Mouse (Mus musculus): Measurements from ENCODE around the gene Fgfr2.

DNA sequence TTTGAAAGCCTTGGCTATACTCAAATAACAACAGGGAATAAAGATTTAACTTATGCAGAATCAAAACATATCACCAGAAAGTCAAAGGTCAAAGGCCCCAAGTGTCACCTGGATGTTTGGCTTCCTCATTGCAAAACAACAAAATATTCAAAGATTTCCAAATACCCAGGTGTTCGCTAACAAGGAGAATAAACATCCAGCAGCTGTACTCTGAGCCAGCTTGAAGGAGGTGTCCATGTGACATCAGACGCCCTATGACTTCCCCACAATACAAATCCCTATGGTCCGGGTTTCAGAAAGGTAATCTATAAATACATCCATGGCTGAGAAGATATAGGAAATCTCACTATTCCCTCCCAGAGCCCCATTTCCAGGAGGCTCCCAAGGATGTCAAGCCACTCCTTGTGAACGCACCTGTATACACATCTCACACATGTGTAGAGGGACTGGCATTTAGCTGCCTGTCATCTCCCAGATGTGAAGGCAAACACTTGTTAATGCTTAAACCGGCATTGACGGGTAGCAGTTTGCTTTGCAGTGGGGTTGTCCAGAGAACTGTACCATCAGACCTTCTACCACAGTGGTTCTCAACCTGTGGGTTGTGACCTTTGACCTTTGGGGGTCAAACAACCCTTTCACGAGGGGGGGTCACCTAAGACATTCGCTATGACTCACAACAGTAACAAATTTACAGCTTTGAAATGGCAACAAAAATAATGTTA is 2900.4 kb downstream of the Fgfr2 start:
- TF ChIP-seq POLR2A (IDR thresholded peaks at IDR 0.05; ENCODE audit: insufficient read length, low read depth) = no peak
- no peak for TF ChIP-seq CEBPB (IDR thresholded peaks at IDR 0.05; ENCODE audit: insufficient read depth, poor library complexity, severe bottlenecking)
- TF ChIP-seq MAX (IDR thresholded peaks at IDR 0.05; ENCODE audit: low read depth) = no peak
- TF ChIP-seq TCF3 (IDR thresholded peaks at IDR 0.05; ENCODE audit: insufficient read length, low read depth) = no peak
- no peak for TF ChIP-seq E2F4 (IDR thresholded peaks at IDR 0.05; ENCODE audit: insufficient read depth)
- TF ChIP-seq USF1 (IDR thresholded peaks at IDR 0.05; ENCODE audit: low read depth) = no peak
- TF ChIP-seq MYOG (IDR thresholded peaks at IDR 0.05; ENCODE audit: control insufficient read depth in 1 of 3, insufficient read depth in 1 of 3, insufficient read length in 2 of 3, low read depth in 2 of 3) = no peak
- TF ChIP-seq MYOD1 (IDR thresholded peaks at IDR 0.05; ENCODE audit: control insufficient read depth in 1 of 3, insufficient read length in 2 of 3, low read depth in 2 of 3) = no peak
